Mouse (Mus musculus) T-cell, adult 66 days (primary cell): ENCODE results near the gene Olfr1355. TPM values are rescaled to one million over a fixed set of nuclear protein-coding genes. Genes with fewer than 3 reads are reported as not detected.

Experiments
- total RNA-seq, 2 experiments: library from RNA; stranded (reverse); gene quantifications; 3 replicates in 1 of 2; 4 replicates in 1 of 2; pipeline ENCODE4 v1.2.4; 2023

Gene Olfr1355
- total RNA-seq = not detected

DNA sequence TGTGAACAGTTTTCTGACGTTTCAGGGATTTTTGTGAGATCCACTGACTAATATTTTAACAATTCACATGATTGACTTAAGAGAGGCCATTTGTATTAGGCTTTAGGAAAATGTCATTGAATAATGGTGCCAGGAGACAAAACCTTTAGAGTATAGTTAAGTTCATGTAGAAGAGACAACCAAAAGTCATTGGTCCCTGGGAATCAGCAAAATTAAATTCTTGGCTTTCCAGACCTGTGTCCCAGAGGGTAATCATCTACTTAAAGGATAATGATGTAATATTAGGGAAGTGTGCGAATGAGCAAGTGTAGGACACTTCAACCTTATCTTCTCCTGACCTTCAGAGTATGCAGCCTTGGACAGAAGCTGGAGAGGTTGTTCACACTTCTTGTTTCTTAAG, at the start of gene Olfr1355:
Olfr1355 (plus strand) TSS at position 301 of the 400 bp plus-strand sequence.

DNA sequence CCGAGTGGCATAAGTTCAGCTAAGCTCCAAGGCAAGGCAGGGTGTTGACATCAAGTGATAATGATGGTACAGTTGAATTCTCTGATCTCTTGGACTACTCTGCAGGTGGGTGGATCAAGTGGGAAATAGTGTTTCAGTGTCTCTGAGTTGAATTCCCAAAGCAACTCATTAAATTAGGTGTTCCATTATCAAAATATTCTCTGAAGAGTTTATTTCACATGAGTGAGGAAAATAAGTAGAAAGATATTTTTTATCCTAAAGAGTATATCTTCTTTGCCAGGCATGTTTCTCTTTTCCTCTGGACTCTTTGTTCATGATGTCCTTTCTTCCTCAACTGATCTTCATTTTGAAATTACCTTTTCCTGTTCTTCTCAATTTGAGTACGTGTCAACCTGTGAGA, 23.3 kb upstream of the Olfr1355 start, which contains the start of gene Olfr1356:
Olfr1356 (minus strand) TSS at position 101 of the 400 bp plus-strand sequence.

DNA sequence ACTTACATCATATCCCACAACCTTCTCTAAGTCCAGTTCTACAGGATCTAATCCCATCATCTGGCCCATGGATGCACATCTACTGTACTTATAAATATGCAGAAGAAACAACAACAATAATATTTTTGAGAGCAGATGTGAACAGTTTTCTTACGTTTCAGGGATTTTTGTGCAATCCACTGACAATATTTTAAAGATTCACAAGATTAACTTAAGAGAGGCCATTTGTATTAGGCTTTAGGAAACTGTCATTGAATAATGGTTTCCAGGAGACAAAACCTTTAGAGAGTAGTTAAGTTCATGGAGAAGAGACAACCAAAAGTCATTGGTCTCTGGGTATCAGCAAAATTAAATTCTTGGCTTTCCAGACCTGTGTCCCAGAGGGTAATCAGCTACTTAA, 37.5 kb downstream of the Olfr1355 start, which contains the start of gene Olfr1354:
Olfr1354 (plus strand) TSS at position 301 of the 400 bp plus-strand sequence.

Other genes with a start within 250 kb of the Olfr1355 start
- gene Casp14, start 157.2 kb upstream of the Olfr1355 start, total RNA-seq = not detected
- not detected for gene Ccdc105, start 122.5 kb upstream of the Olfr1355 start, total RNA-seq
- not detected for gene Slc1a6, start 95.0 kb upstream of the Olfr1355 start, total RNA-seq
- gene Olfr1356, start 23.4 kb upstream of the Olfr1355 start, total RNA-seq = not detected
- gene Olfr1354, start 37.6 kb downstream of the Olfr1355 start, total RNA-seq = not detected
- not detected for gene Olfr8, start 75.1 kb downstream of the Olfr1355 start, total RNA-seq
- gene Olfr1353, start 87.8 kb downstream of the Olfr1355 start, total RNA-seq = not detected
- gene Olfr1352, start 105.5 kb downstream of the Olfr1355 start, total RNA-seq = not detected
- not detected for gene Olfr1351, start 136.9 kb downstream of the Olfr1355 start, total RNA-seq
- gene Olfr57, start 153.2 kb downstream of the Olfr1355 start, total RNA-seq = not detected
- gene 2610008E11Rik, start 222.1 kb downstream of the Olfr1355 start, total RNA-seq = 10 to 100 TPM; 19.5 to 22.8 TPM